Mouse (Mus musculus): ENCODE measurements around the gene March4. TPM values are rescaled to one million over a fixed set of nuclear protein-coding genes. Genes with fewer than 3 reads are reported as not detected.

March4 gene
- polyA plus RNA-seq, 1 experiment from 2014 or later = 0.57 TPM

DNA sequence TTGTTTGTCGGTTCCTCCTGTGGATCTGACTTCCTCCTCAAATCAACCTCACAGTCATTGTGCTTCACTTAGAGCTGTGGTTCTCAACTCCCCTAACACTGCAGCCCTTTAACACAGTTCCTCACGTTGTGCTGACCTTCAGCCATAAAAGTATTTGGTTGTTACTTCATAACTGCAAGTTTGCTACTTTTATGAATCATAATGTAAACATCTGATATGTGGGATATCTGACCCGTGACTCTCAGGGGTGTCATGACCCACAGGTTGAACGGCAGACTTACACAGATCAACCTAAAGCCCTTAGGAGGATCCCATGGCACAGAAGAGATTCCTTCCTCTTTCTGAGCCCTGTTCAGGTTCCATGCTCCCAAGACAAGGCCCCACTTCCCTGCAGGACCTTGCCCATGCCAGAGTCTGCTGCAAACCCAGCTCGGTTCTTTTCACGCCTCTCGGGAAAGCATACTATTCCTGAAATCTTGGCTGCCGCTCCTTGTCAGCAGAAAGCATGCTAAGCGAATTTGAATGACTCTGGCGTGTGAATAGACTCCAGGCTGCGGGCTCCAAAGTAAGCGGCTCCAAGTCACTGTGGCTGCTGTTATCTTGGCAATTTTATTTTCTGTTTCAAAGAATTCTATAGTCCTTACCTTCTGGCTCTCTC, 71.7 kb downstream of the March4 start:
- H3K9ac ChIP-seq = no peak overlapping the region
- no peaks in the 10 kb centered on the region for H3K4me1 ChIP-seq
- no peaks in the 10 kb centered on the region for H3K36me3 ChIP-seq (replicated peaks)
- WGBS = 41% methylated on average over 12 of the region's 12 CpGs
- no peak for ATAC-seq (ENCODE audit: low FRiP score)
- no peaks in the 10 kb centered on the region for H3K27me3 ChIP-seq
- 0 out of 2 replicates have a peak, but pooled peaks cover 2% of the 10 kb centered on the region for H3K9me3 ChIP-seq
- H3K4me2 ChIP-seq = no peak overlapping the region
- H3K27ac ChIP-seq = no peak overlapping the region
- H3K4me3 ChIP-seq (replicated peaks) = no peak overlapping the region

DNA sequence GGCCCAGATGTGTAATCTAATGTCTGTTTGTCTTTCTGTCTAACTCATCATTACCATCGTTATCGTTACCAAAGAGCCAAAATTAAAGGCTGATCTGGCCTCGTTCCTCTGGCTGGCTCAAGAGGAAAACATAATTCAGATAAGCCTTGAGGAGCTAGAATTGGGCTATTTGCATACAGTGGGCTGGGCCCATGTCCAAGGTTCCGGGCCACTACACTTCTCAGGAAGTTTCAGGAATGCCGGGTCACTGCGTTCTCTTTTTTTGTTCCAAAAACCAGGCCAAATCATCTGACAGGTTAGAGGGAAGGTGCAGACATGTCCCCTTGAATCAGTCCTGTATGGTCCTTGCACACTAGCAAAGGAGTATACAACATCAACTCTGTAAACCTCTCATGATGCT, 74.2 kb downstream of the March4 start:
- no peaks in the 10 kb centered on the region for H3K9me3 ChIP-seq
- H3K36me3 ChIP-seq (replicated peaks) = no peaks in the 10 kb centered on the region
- no peak for ATAC-seq (ENCODE audit: low FRiP score)
- H3K27ac ChIP-seq = no peak overlapping the region
- no peak overlapping the region for H3K4me3 ChIP-seq (replicated peaks)
- no peaks in the 10 kb centered on the region for H3K4me1 ChIP-seq
- no peak overlapping the region for H3K4me2 ChIP-seq
- no peak overlapping the region for H3K9ac ChIP-seq
- H3K27me3 ChIP-seq = no peaks in the 10 kb centered on the region
- 87% methylated on average over 6 of the region's 6 CpGs for WGBS

DNA sequence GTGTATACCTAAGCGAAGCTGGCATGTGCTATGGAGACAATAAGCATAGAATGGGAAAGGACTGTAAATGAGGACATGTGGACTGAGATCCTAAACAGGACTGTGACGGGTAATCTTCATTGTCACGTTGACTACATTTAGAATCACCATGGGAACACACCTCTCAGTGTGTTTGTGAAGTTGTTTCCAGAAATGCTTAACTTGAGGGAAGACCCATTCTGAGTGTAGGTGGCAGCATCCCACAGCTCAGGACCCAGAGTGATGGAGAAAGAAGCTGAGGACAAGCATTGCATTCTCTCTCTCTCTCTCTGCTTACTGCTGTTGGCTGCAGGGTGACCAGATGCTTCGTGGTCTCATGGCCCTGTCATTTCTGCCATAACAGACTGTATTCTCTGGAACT, 79.1 kb downstream of the March4 start:
- no peak overlapping the region for H3K9ac ChIP-seq
- WGBS = 85% methylated on average over 4 of the region's 4 CpGs
- peaks cover 12% of the 10 kb centered on the region for H3K4me1 ChIP-seq
- H3K27ac ChIP-seq = no peak overlapping the region
- H3K4me3 ChIP-seq (replicated peaks) = no peak overlapping the region
- H3K4me2 ChIP-seq = no peak overlapping the region
- no peaks in the 10 kb centered on the region for H3K27me3 ChIP-seq
- H3K9me3 ChIP-seq = no peaks in the 10 kb centered on the region
- no peak for ATAC-seq (ENCODE audit: low FRiP score)
- no peaks in the 10 kb centered on the region for H3K36me3 ChIP-seq (replicated peaks)

DNA sequence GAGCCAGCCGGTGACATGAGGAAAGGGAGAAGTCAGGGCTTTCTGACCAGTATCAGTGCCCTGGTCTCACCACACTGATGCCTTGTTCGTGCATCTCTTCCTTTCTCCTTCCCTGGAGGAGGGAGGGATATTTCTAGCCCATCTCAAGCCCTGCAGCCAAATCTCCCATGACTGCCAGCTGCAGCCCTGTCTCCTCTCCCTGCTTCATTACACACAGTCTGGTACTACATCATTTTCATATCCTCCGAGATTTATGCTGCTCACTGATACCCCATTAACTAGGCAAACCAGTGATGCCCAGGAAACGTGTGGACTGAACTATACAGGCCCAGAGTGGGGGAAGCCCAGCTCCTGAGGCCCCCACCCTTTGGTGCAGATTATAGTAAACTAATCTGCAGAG, 80.8 kb downstream of the March4 start:
- no peak for ATAC-seq (ENCODE audit: low FRiP score)
- H3K4me1 ChIP-seq = peaks cover 12% of the 10 kb centered on the region
- WGBS = 69% methylated on average over 4 of the region's 4 CpGs

DNA sequence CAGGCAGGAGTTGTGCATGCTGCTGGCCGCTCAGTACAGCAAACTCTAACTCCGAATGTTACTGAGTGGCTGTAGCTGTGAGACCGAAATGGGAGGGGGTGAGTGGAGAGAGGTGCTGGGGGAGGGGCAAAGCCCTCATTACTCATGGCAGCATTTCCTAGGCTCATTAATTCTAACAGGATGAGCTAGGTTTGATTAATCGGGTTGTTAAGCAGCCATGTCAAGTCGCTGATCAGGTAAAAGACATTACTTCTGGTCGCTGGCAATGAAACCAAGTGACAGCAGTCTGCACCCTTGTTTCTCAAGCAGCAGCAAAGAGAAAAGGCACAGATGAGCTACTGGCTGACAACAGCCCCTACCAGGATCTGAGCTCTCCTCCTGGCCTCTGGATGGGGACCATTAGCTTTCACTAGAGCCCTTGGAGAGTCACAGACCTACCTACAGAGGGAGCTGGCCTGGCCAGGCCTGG, 82.0 kb downstream of the March4 start:
- Histone ChIP-seq H3K27me3 (no peaks in the 10 kb centered on the region), H3K36me3 (replicated peaks) (no peaks in the 10 kb centered on the region), H3K9me3 (no peaks in the 10 kb centered on the region), H3K9ac (no peak overlapping the region), H3K4me3 (replicated peaks) (no peak overlapping the region), H3K27ac (0 out of 2 replicates have a peak overlapping the region, but pooled peaks have one; percentile 50), H3K4me2 (no peak overlapping the region), H3K4me1 (peaks cover 12% of the 10 kb centered on the region)
- 39% methylated on average over 6 of the region's 6 CpGs for WGBS
- ATAC-seq (ENCODE audit: low FRiP score) = peak; percentile 70; the same call in 1 of the 2 replicates

More for the DNA sequence above, 80.8 kb downstream of the March4 start:
- no peaks in the 10 kb centered on the region for H3K9me3 ChIP-seq
- no peak overlapping the region for H3K4me3 ChIP-seq (replicated peaks)
- no peak overlapping the region for H3K4me2 ChIP-seq
- no peaks in the 10 kb centered on the region for H3K36me3 ChIP-seq (replicated peaks)
- no peak overlapping the region for H3K27ac ChIP-seq
- no peak overlapping the region for H3K9ac ChIP-seq
- no peaks in the 10 kb centered on the region for H3K27me3 ChIP-seq

DNA sequence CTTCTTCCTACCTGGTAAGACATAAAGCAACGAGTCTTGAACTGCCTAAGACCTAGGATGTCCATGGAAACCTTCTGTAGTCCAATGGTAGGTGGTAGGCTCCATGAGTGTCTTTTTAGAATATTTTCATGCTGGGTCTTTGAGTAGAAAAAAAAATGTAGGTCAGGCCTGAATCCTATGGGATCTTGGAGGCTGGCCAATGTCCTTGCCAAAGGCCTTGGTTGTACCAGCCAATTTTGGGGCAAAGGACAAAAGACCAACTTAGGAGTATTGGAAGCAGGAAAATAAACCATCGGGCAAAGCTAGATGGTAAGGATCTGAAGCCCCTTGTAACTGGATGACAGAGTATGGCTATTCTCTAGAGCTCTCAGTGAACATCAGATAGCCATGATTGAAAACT, 83.9 kb downstream of the March4 start:
- peaks cover 12% of the 10 kb centered on the region for H3K4me1 ChIP-seq
- no peak overlapping the region for H3K9ac ChIP-seq
- H3K27me3 ChIP-seq = no peaks in the 10 kb centered on the region
- WGBS = 90% methylated on average over 2 of the region's 2 CpGs
- no peak overlapping the region for H3K4me2 ChIP-seq
- no peak overlapping the region for H3K27ac ChIP-seq
- H3K9me3 ChIP-seq = no peaks in the 10 kb centered on the region
- ATAC-seq (ENCODE audit: low FRiP score) = no peak
- H3K4me3 ChIP-seq (replicated peaks) = no peak overlapping the region
- no peaks in the 10 kb centered on the region for H3K36me3 ChIP-seq (replicated peaks)

DNA sequence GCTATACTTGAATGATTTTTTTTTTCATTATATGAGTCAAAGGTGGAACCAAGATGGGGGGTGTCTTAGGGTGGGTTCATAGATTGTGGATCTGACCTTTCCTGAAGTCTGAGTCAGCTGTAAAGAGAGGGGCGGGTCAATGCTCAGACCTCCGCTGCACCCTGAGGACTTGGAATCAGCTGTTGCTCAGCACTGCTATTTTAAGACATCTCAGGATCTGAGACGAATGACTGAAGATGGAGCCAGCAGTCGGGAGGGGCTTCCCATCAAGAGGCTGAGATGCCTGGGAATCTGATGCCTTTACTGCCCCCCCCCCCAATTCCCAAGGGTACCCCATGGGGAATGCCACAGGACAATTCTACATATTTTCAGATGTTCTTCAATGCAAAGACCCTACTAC, 85.9 kb downstream of the March4 start:
- H3K27ac ChIP-seq = no peak overlapping the region
- H3K9me3 ChIP-seq = no peaks in the 10 kb centered on the region
- H3K9ac ChIP-seq = no peak overlapping the region
- no peak overlapping the region for H3K4me2 ChIP-seq
- 77% methylated on average over 4 of the region's 4 CpGs for WGBS
- peaks cover 9% of the 10 kb centered on the region for H3K4me1 ChIP-seq
- ATAC-seq (ENCODE audit: low FRiP score) = no peak
- H3K36me3 ChIP-seq (replicated peaks) = no peaks in the 10 kb centered on the region
- no peak overlapping the region for H3K4me3 ChIP-seq (replicated peaks)
- H3K27me3 ChIP-seq = no peaks in the 10 kb centered on the region

DNA sequence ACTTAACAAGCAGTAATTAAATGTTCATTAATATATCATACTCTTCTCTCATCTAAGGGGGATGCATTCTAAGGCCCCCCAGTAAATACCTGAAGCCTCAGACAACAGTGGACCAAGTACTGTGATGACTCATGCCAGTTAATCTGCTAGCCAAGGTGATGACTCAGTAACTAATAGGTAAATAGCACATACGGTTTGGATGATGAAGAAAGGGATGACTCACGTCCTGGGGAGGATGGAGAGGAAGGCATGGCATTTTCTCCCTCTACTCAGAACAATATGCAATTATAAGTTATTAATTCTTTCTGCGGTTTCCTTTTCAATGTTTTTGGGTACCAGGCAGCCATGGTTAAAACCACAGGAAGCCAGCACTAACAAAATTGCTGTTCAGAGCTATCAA, 87.0 kb downstream of the March4 start:
- no peak overlapping the region for H3K4me2 ChIP-seq
- no peaks in the 10 kb centered on the region for H3K9me3 ChIP-seq
- peaks cover 4% of the 10 kb centered on the region; the same call in 1 of the 2 replicates for H3K4me1 ChIP-seq
- H3K9ac ChIP-seq = no peak overlapping the region
- WGBS = 85% methylated on average over 3 of the region's 3 CpGs
- no peaks in the 10 kb centered on the region for H3K27me3 ChIP-seq
- no peak overlapping the region for H3K27ac ChIP-seq
- no peaks in the 10 kb centered on the region for H3K36me3 ChIP-seq (replicated peaks)
- H3K4me3 ChIP-seq (replicated peaks) = no peak overlapping the region
- no peak for ATAC-seq (ENCODE audit: low FRiP score)

DNA sequence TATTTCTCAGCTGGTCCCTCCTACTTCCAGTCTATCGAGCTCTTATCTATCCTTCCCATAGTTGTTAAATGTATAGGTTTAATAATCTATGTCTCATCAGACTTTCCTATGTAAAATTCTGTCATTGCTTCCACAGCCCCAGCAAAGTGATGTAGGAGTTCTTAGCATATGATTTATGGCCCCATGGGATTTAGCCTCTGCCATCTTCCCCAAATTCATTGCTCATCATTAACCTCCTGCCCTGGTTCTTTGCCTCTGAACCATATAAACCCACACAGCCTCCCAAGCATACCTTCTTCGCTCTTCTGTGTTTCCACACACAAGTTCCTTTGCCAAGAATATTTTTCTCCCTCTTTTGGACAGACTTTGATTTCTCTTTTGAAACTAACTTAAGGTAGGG, 94.0 kb downstream of the March4 start:
- no peaks in the 10 kb centered on the region for H3K27me3 ChIP-seq
- no peak overlapping the region for H3K9ac ChIP-seq
- WGBS = 95% methylated on average over 2 of the region's 2 CpGs
- no peaks in the 10 kb centered on the region for H3K36me3 ChIP-seq (replicated peaks)
- no peaks in the 10 kb centered on the region; the same call in 1 of the 2 replicates for H3K4me1 ChIP-seq
- no peak overlapping the region for H3K4me3 ChIP-seq (replicated peaks)
- no peaks in the 10 kb centered on the region for H3K9me3 ChIP-seq
- no peak for ATAC-seq (ENCODE audit: low FRiP score)
- H3K27ac ChIP-seq = no peak overlapping the region
- no peak overlapping the region for H3K4me2 ChIP-seq

DNA sequence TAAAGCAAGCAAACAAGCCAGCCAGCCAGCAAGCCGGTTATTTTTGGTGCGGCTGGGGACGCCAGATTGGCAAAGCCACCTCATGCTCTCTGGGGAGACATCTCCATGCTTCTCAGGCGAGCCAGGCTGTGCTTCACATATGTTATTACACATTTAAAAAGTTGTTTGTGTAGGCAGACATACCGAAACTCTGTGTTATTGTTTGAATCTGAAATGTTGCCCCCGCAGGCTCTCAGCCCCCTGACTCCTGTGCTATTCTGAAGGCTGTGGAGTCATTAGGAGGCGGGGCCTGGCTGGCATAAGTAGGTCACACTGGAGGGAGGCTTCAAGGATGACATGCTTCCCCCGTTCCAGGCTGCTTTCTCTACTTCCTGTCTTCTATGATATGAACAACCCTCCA, 97.6 kb downstream of the March4 start:
- Histone ChIP-seq H3K4me1 (no peaks in the 10 kb centered on the region; the same call in 1 of the 2 replicates), H3K9me3 (no peaks in the 10 kb centered on the region), H3K27me3 (no peaks in the 10 kb centered on the region), H3K36me3 (replicated peaks) (no peaks in the 10 kb centered on the region), H3K9ac (no peak overlapping the region), H3K27ac (no peak overlapping the region), H3K4me2 (no peak overlapping the region), H3K4me3 (replicated peaks) (no peak overlapping the region)
- 79% methylated on average over 8 of the region's 8 CpGs for WGBS
- no peak for ATAC-seq (ENCODE audit: low FRiP score)

DNA sequence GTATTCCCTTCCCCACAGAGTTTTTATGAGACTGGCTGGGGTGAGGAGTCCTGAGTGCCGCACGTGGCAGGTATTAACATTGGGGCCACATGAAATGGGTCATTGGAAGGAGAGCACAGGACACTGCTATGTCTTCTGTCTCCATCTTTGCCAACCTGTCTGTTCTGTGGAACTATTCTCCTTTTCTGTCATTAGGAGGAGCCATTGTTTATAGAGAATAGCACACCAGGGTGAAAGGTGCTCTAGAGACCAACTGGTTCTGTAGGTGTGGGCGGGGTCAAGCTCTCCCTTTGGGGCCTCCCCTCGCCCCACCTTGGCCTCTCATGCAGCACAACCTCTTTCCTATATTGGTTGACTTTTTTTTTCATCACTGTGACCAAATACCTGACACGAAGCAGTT, 99.8 kb downstream of the March4 start:
- H3K27me3 ChIP-seq = no peaks in the 10 kb centered on the region
- no peak overlapping the region for H3K4me3 ChIP-seq (replicated peaks)
- no peaks in the 10 kb centered on the region; the same call in 1 of the 2 replicates for H3K4me1 ChIP-seq
- no peaks in the 10 kb centered on the region for H3K9me3 ChIP-seq
- WGBS = 80% methylated on average over 5 of the region's 5 CpGs
- H3K36me3 ChIP-seq (replicated peaks) = no peaks in the 10 kb centered on the region
- no peak for ATAC-seq (ENCODE audit: low FRiP score)
- no peak overlapping the region for H3K4me2 ChIP-seq
- no peak overlapping the region for H3K9ac ChIP-seq
- H3K27ac ChIP-seq = no peak overlapping the region

DNA sequence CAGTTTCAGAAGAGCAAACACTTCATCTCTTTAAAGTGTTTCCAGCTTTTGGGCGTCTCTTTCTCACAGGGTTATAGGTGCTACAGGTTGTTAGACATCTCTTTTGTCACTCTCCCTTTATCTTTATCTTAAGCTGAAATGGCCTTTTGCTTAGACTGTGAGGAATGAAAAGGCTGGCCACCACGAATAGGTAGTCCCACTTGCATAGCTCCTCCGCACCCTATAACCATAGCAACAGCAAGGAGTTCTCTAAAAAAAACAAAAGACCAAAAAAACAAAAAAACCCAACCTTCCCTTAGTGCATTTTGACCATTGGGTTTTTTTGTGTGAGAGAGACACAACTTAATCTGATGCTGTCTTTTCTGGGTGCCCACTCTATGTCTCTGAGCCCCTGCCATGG, 102.2 kb downstream of the March4 start:
- Histone ChIP-seq H3K4me3 (replicated peaks) (no peak overlapping the region), H3K36me3 (replicated peaks) (no peaks in the 10 kb centered on the region), H3K27ac (no peak overlapping the region), H3K9ac (no peak overlapping the region), H3K4me1 (no peaks in the 10 kb centered on the region; the same call in 1 of the 2 replicates), H3K27me3 (no peaks in the 10 kb centered on the region), H3K9me3 (no peaks in the 10 kb centered on the region), H3K4me2 (no peak overlapping the region)
- ATAC-seq (ENCODE audit: low FRiP score) = no peak
- WGBS = 59% methylated on average over 3 of the region's 3 CpGs

DNA sequence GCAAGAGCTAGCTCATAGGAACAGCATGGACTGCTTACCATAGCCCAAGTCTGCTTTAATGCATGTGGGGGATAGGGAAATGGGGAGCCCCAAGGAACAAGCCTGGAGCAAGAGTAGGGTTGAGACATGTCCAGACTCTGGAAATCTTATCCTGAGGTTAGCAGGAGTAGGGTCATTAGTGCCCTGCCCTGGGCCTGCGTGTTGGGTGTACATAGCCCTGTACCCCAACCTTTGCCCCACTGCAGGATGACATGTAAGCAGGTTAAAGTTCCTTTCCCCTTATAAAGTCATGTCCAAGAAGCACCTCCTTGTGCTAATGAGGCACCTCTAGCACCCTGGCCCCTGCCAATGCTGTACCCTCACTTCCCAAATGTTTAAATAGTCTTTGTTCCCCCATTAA, 104.2 kb downstream of the March4 start:
- no peak overlapping the region for H3K4me3 ChIP-seq (replicated peaks)
- H3K4me1 ChIP-seq = no peaks in the 10 kb centered on the region; the same call in 1 of the 2 replicates
- 75% methylated on average over 1 of the region's 1 CpGs for WGBS
- H3K4me2 ChIP-seq = no peak overlapping the region
- H3K9ac ChIP-seq = no peak overlapping the region
- no peaks in the 10 kb centered on the region for H3K36me3 ChIP-seq (replicated peaks)
- ATAC-seq (ENCODE audit: low FRiP score) = no peak
- H3K9me3 ChIP-seq = no peaks in the 10 kb centered on the region
- no peak overlapping the region for H3K27ac ChIP-seq
- no peaks in the 10 kb centered on the region for H3K27me3 ChIP-seq
